11 mouse cellular contexts compared by ENCODE assay signal in the genomic region with DNA sequence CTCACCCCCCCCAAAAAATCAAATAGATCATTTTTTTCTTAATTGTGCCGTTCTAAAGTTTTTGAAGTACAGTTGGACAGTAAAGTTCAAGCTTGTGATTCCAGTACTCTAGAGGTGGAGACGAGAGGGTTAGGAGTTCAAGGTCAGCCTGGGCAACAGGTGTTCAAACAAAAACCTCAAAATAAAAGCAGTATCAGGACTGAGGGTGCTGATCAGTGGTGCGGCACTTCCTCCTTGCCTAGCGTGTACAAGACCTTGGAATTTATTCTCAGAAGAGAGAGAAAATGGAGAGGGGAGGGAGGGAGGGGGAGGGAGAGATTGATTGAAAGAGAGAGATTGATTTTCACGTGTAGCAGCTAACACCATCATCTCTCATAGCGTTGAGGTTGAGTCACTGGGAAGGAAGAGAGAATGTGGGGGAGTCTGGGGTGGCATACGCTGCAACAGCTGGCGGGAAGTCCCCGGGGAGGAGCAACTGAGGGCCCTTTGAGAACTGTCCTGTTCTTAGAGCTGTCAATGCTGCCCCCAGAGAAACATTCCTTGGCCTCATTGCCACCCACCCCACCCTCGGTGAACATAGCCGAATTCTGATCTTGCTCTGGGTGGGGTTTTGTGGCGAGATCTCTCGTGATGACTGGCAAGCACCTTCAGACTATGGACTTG. TPM values are rescaled to one million over a fixed set of nuclear protein-coding genes. Genes with fewer than 3 reads are reported as not detected.
A peak's percentile ranks its signal among the peaks of the same experiment; 100 is the strongest.
DNase-seq lines count a peak whose midpoint lies in the region; ATAC-seq and TF ChIP-seq lines count a peak whose summit lies in the region.
"Had no signal": no experiment of that assay in that cellular context is flagged by ENCODE, and none has a peak within 500 bp of the region (broad histone marks: within the 10 kb centered on the region; RNA-seq: fewer than 3 reads in every experiment).

No protein-coding gene starts in this region.

- no peak overlapping the region for H3K27ac ChIP-seq in heart, embryonic 13.5 days (replicated peaks)
- peak overlapping the region; percentile 95 for H3K27ac ChIP-seq in bone marrow macrophage, adult 2 months (ENCODE audit: insufficient read depth, low read depth, low read length)
- H3K27ac ChIP-seq in midbrain, postnatal 0 days (ENCODE audit: low read depth, low read length) = no peak overlapping the region
- H3K27ac ChIP-seq: embryonic facial prominence, embryonic 15.5 days; limb, embryonic 13.5 days had no signal

- H3K4me3 ChIP-seq in heart, embryonic 13.5 days = no peak overlapping the region
- H3K4me3 ChIP-seq in C2C12 (ENCODE audit: insufficient read depth, poor library complexity, severe bottlenecking) = no peak overlapping the region
- H3K4me3 ChIP-seq in bone marrow macrophage, adult 2 months (ENCODE audit: insufficient read depth, low read length) = peak overlapping the region; percentile 21
- no peak overlapping the region for H3K4me3 ChIP-seq in midbrain, postnatal 0 days (ENCODE audit: low read depth, low read length)
- H3K4me3 ChIP-seq: embryonic facial prominence, embryonic 15.5 days; limb, embryonic 13.5 days had no signal

- H3K79me3 ChIP-seq in C2C12 (ENCODE audit: low read depth) = no peaks in the 10 kb centered on the region

- no peaks in the 10 kb centered on the region for H3K36me3 ChIP-seq in heart, embryonic 13.5 days
- H3K36me3 ChIP-seq in C2C12 (ENCODE audit: control insufficient read depth, insufficient read depth) = no peaks in the 10 kb centered on the region
- no peaks in the 10 kb centered on the region for H3K36me3 ChIP-seq in midbrain, postnatal 0 days (ENCODE audit: insufficient read depth, low read length)
- H3K36me3 ChIP-seq: embryonic facial prominence, embryonic 15.5 days; limb, embryonic 13.5 days had no signal

- no peak for DNase-seq in heart, adult 9 months (ENCODE audit: low spot score in 2 of 2)
- DNase-seq in spleen, postnatal 14 days (ENCODE audit: low spot score in 2 of 2) = peak; percentile 29 to 38
- no peak for DNase-seq in cerebellum, postnatal 36 days
- DNase-seq in midbrain, postnatal 0 days (ENCODE audit: low spot score) = no peak
- DNase-seq in left cerebral cortex, postnatal 10 days (ENCODE audit: extremely low spot score in 1 of 2, low spot score in 2 of 2) = no peak
- DNase-seq: kidney, postnatal 25 days had no signal

- no peaks in the 10 kb centered on the region for H3K79me2 ChIP-seq in C2C12 (ENCODE audit: control insufficient read depth, insufficient read depth)

- no peak for TF ChIP-seq POLR2A in bone marrow macrophage, adult 2 months (IDR thresholded peaks at IDR 0.05; ENCODE audit: borderline replicate concordance, low read depth, low read length)

- no peaks in the 10 kb centered on the region for H3K9me3 ChIP-seq in heart, embryonic 13.5 days
- H3K9me3 ChIP-seq in midbrain, postnatal 0 days (ENCODE audit: low read length) = no peaks in the 10 kb centered on the region
- H3K9me3 ChIP-seq: embryonic facial prominence, embryonic 15.5 days; limb, embryonic 13.5 days had no signal

- H3K27me3 ChIP-seq in heart, embryonic 13.5 days (replicated peaks) = peaks cover 26% of the 10 kb centered on the region
- H3K27me3 ChIP-seq in C2C12 (ENCODE audit: control insufficient read depth, insufficient read depth, insufficient read length) = peaks cover 4% of the 10 kb centered on the region
- no peaks in the 10 kb centered on the region for H3K27me3 ChIP-seq in midbrain, postnatal 0 days (ENCODE audit: insufficient read depth, low read length)

- WGBS in heart, embryonic 13.5 days = 67% methylated on average over 13 of the region's 13 CpGs
- WGBS in midbrain, postnatal 0 days = 76% methylated on average over 13 of the region's 13 CpGs

- peaks cover 46% of the 10 kb centered on the region for H3K4me1 ChIP-seq in heart, embryonic 13.5 days
- peaks cover 49% of the 10 kb centered on the region for H3K4me1 ChIP-seq in bone marrow macrophage, adult 2 months (ENCODE audit: control insufficient read depth, insufficient read depth, low read length)
- peaks cover 10% of the 10 kb centered on the region; the same call in 1 of the 2 replicates for H3K4me1 ChIP-seq in midbrain, postnatal 0 days (ENCODE audit: insufficient read depth, low read length)

- intact Hi-C loops in left cerebral cortex, postnatal 10 days (cut with DNase I) = no loop called here

- H3ac ChIP-seq in C2C12 (ENCODE audit: control insufficient read depth, insufficient read length, low read depth) = no peak overlapping the region

- no peak overlapping the region for H3K4me2 ChIP-seq in heart, embryonic 13.5 days
- H3K4me2 ChIP-seq in midbrain, postnatal 0 days (ENCODE audit: low read depth, low read length, poor library complexity, severe bottlenecking) = no peak overlapping the region
- H3K4me2 ChIP-seq: embryonic facial prominence, embryonic 15.5 days; limb, embryonic 13.5 days had no signal

- H3K9ac ChIP-seq in heart, embryonic 13.5 days = peak overlapping the region; percentile 14; the same call in 1 of the 2 replicates
- H3K9ac ChIP-seq in midbrain, postnatal 0 days (replicated peaks; ENCODE audit: low read length, poor library complexity, severe bottlenecking) = no peak overlapping the region
- H3K9ac ChIP-seq: embryonic facial prominence, embryonic 15.5 days; limb, embryonic 13.5 days had no signal

- ATAC-seq in heart, embryonic 13.5 days (ENCODE audit: extremely low read depth, insufficient number of reproducible peaks, low FRiP score, low TSS enrichment) = no peak
- ATAC-seq in midbrain, postnatal 0 days (ENCODE audit: low FRiP score) = no peak

- no peak for TF ChIP-seq CTCF in C2C12 (IDR thresholded peaks at IDR 0.05; ENCODE audit: control insufficient read depth, insufficient read depth, insufficient read length)
- TF ChIP-seq CTCF in bone marrow macrophage, adult 2 months (IDR thresholded peaks at IDR 0.05; ENCODE audit: low read depth, low read length) = no peak
- no peak for TF ChIP-seq CTCF in midbrain, postnatal 0 days (IDR thresholded peaks at IDR 0.05)

TF ChIP-seq in C2C12, 6 proteins besides CTCF, POLR2A, EP300 and RAD21:
- TF ChIP-seq MYOG (IDR thresholded peaks at IDR 0.05; ENCODE audit: control insufficient read depth, extremely low read depth, insufficient read length) (no peak), FOSL1 (IDR thresholded peaks at IDR 0.05; ENCODE audit: insufficient read depth, low read length, poor library complexity, severe bottlenecking) (no peak), MYOD1 (IDR thresholded peaks at IDR 0.05; ENCODE audit: control insufficient read depth, insufficient read length, low read depth) (peak; percentile 91), MAX (IDR thresholded peaks at IDR 0.05) (no peak)
TF ChIP-seq in C2C12: peak in this region for 1.

RNA-seq across cellular contexts. Expression of a gene that starts 21.2 kb away (rescaled TPM):
- 4.6 and 4.8 TPM in 2 replicates for polyA plus RNA-seq in heart, embryonic 13.5 days (2015; fragmentation: Nextera tagmentation; extraction: Ambion mirVana)
- 13.0 TPM for polyA plus RNA-seq in C2C12 (2012; fragmentation: generic; extraction: Trizol)
- 20.1 and 21.4 TPM in 2 replicates for polyA plus RNA-seq in bone marrow macrophage, adult 2 months (2012; ENCODE audit: insufficient read depth, insufficient read length, missing spikeins)
- total RNA-seq in midbrain, postnatal 0 days (2014; rRNA removed) = 125 and 131 TPM in 2 replicates
- polyA plus RNA-seq in midbrain, postnatal 0 days (2015; fragmentation: Nextera tagmentation; extraction: Ambion mirVana) = 10.6 and 11.8 TPM in 2 replicates
- total RNA-seq in left cerebral cortex, postnatal 10 days (2021) = 100 to 1,000 TPM; 123 to 128 TPM

RNA-seq across cellular contexts. Expression of a gene that starts 24.2 kb away (rescaled TPM):
- polyA plus RNA-seq in heart, embryonic 13.5 days (2015; fragmentation: Nextera tagmentation; extraction: Ambion mirVana) = 2.0 and 2.1 TPM in 2 replicates
- 0.01 TPM for polyA plus RNA-seq in C2C12 (2012; fragmentation: generic; extraction: Trizol)
- polyA plus RNA-seq in bone marrow macrophage, adult 2 months (2012; ENCODE audit: insufficient read depth, insufficient read length, missing spikeins) = 242 and 254 TPM in 2 replicates
- total RNA-seq in midbrain, postnatal 0 days (2014; rRNA removed) = 3.3 and 4.1 TPM in 2 replicates
- polyA plus RNA-seq in midbrain, postnatal 0 days (2015; fragmentation: Nextera tagmentation; extraction: Ambion mirVana) = 1.9 and 2.6 TPM in 2 replicates
- 1 to 10 TPM; 2.6 to 2.7 TPM for total RNA-seq in left cerebral cortex, postnatal 10 days (2021)

Comparison
In these comparisons a context has a peak if more than half of its experiments do, and no peak if none do; other contexts are left out.
1. DNase-seq: peak in spleen, postnatal 14 days (2 of 2); none in heart, adult 9 months (0 of 2), cerebellum, postnatal 36 days (0 of 2), midbrain, postnatal 0 days (single experiment) and left cerebral cortex, postnatal 10 days (0 of 2).
2. RNA of a gene that starts 24.2 kb away (polyA plus RNA-seq): 242 to 254 TPM in bone marrow macrophage, adult 2 months; 2.0 to 2.1 TPM in heart, embryonic 13.5 days, 1.9 to 2.6 TPM in midbrain, postnatal 0 days and 0.01 TPM in C2C12 (single experiment); every median in the first group is over 10 times any median in the second.